Mouse (Mus musculus) left cerebral cortex, adult 9 months (tissue): ENCODE data around the gene Tmem132b.
A peak's percentile ranks its signal among the peaks of the same experiment; 100 is the strongest.

Experiments used
- DNase-seq, 2 experiments: peaks; one replicate each; pipeline ENCODE4 v3.0.0; 2022; ENCODE audit warnings: low spot score in 2 of 2

Tmem132b gene

DNA sequence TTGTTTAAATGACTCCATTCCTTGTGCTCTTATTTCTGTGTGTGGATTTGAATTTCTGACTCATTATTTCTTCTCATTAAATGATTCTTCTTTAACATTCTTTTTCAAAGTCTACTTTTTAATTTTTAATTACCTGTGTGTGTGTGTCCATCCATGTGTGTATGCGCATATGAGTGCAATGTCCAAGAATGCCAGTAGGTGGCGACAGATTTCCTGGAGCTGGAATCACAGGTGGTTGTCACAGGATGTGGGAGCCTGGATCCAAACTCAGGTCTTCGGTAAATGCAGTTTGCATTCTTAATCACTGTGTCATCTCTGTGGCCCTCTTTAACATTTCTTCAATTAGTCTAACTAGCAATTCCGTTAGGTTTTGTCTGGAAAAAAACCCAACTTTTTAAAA lies 240.7 kb downstream of the Tmem132b start:
- DNase-seq = no peak

DNA sequence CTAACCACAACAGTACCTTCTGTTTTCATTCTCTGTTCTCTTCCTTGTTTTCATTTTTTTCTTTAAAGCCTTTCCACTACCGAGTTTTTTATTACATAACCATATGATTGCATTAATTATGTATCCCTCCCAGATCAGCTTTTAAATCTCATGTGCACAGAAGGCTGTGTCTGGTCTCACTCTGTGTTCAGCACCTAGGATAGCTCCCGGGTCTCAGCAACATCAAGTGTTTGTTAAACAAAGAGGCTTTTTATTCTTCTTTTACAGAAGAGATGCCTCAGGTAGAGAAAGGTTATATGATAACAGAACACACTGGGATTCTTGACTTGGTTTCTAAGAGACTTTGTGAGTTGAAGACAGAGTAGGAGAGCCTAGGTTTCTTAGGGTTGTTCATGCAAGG lies 241.2 kb downstream of the Tmem132b start:
- DNase-seq = no peak

DNA sequence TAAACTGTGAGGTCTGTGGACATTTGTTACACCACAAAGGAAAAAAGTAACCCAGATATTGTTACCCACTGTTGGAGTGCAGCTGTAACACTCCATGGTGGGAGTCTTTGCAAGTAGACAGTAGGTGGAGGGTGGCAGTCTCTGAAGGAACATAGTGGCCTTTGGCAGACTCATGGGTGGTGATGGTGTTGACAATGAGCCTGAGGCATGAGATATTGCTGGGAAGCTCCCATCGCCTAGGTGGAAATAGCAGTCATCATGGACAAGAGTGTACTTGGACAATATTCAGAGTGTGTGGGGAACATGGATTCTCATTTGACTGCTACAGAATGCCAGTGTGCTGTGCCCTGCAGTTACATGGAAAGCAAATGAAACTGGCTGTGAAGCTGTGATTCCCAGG lies 248.8 kb downstream of the Tmem132b start:
- DNase-seq = no peak

DNA sequence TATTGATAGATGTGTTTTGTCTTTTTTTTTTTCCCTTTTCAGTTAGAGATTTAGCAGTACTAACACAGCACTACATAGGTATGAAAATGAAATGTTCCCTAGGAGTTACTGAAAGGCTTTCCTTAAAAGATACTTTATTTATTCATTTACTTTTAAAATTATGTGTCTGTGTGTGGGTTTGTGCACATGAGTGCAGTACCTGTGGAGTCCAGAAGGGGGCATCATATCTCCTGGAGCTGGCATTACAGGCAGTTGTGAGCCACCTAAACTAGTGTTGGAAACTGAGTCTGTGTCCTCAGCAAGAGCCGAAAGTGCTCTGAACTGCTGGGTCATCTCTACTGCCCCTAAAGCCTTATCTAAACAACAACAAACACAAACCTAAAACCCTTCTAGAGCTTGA lies 261.1 kb downstream of the Tmem132b start:
- DNase-seq = no peak

DNA sequence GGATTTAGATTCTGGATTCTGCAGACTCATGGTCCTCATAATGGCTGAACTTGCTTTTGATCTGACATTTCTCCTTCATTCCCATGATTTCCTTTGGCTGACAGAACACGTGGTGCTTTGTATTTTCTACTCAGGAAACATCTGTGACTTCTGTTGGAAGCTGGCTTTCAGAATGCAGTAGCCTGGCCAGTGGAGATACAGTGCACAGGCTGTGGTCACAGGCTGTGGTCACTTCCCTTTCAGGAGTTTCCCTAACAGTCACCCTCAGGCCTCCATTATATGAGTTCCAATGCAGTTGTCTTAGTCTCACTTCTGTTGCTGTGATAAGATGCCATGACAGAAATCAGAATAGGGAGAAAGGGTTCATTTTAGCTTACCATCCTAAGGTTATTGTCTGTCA lies 262.7 kb downstream of the Tmem132b start:
- DNase-seq = no peak

DNA sequence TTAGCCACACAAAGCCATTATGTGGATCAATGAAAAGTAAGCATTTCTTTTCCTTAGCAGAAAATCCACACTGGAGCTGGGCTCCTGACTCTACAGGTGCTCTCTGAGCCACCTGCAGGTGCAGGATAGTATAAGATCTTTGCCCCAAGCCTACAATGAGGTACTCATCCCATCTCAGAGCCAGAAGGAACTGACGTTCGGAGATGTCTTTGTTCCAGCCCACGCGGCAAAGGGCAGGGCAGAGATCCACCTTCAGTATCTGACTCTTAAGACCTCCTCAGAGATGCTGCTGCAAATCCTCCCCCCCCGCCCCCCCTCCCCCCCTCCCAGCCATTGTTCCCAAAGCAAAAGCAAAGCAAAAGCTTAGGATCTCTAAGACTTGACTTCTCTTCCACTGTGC lies 268.0 kb downstream of the Tmem132b start:
- no peak for DNase-seq

DNA sequence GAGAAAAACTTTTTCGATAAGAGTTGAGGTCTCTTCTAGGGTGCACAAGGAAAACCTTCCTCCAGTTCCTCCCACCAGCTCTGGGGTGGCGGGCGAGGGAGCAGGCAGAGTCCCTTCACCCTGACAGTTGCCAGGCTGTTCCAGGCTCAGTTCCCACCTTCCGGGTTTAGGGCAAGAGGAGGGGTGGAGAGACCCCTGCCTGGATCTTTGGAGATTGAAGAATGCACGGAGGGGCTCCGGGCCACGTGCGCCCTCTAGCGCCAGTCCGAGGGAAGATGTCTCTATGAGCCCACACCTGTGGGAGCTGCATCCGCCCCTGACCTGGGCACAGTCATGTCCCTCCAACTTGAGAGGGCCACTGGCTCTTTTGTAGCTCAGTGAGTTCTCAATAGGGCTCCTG lies 268.5 kb downstream of the Tmem132b start:
- DNase-seq = no peak

DNA sequence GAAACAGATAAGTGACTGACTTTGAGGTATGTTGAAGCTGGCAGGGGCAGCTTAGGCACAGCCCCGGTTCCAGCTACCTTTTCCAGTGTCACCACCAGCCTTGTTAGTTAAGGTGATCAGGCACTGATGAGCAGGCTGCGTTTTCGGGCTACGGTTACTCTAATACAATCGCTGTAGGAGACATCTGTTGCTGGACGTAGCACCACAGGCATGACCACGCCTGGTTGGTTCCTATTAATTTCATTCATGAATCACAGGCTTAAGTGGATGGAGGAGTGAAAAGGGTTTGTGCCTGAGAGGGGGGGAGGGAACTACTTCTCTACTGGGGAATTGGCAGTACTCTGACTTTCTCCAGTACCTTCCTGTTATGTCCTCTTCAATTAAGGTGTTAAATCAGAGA lies 271.2 kb downstream of the Tmem132b start:
- DNase-seq = no peak

DNA sequence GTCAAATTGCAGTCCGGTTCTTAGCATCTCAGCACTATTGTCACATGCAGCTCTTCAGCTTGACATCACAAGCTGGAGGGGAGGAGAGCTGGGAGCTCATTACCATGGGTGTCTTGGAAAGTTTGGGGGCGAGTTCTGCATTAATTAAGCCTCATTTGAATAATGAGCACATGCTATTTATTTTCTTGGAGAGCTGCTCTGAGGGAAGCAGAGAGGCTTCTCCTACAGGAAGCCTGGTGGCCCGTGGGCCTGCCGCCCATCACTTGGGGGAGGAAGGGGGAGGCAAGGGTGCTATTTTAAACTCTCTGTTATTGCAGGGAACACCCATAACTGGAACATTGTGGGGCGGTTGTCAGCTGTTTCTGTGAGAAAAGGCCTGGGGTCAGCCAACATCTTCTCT lies 273.8 kb downstream of the Tmem132b start:
- DNase-seq = peak; percentile 85 to 88

DNA sequence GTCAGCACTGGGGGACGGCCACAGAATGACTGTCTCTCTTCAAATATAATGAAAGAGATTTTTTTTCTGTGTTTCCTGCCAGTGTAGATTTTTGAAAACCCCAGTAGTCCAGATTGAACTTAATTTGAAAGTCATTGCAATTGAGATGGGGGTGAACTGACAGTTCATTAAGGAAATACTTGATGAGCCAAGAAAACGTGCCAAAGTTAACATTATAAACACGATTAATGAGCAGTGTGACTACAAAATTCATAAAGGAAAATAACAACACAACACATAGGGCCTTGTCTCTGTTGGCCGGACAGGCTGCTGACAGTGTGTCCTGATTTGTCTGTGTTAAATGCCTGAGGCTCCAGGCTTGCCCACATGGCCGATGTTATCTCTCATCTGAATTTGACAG lies 276.3 kb downstream of the Tmem132b start:
- no peak for DNase-seq

DNA sequence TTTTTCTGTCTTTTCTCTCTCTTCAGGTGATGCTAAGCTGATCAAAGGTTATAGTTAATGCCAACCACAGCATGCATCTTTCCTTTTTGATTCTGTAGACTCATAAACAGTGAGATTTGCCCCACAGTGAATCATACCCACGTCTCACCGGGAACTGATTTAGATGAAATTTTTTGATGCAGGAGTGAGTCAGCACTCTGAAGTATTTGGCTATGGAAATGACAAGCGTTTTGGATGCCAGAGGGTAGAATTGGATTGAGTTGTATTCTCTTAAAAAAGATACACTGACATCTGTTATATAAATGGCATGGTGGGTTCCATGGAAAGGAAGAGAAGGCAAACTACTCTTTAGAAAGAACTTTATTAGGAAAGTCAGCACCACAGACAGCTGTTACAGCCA lies 297.8 kb downstream of the Tmem132b start:
- peak; percentile 36 to 65 for DNase-seq

DNA sequence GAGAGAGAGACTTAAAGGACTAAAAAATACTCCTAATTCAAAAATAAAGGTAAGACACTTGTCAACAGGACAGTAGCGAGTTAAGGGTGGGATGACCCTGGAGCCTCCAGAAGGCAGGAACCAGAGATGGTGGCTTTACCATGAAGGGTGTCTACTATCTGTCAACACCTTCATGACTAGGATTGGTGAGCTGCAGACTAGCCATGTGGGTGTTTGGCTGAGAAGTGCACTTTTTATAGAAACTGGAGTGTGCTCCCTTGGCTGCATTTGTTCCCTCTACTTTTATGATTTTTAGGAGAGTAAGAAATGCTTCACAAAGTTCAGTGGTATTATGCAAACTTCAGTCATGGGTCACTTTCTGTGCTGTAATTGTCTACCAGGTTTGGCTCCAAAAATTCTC lies 304.3 kb downstream of the Tmem132b start:
- peak; percentile 31 to 37 for DNase-seq

DNA sequence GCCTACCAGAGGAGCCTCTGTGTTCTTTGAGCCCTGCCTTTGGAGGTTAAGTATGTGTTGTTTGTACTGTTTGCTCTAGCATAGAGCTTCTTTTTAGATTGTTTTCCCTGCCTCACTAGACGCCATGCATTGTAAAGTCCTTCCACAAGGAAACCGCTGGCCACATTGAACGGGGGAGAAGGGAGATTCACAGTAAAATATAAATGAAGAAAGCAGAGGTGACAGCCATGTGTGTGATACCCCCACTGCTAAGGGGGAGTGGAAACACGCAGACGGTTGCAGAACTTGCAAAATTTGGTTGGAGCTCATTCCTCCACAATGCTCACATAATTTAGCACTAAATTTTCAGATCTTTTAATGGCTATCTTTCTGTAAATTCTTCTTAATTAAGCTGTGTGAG lies 305.2 kb downstream of the Tmem132b start:
- no peak for DNase-seq
